Mouse (Mus musculus): ENCODE results near the gene Adamts20. TPM values are rescaled to one million over a fixed set of nuclear protein-coding genes. Genes with fewer than 3 reads are reported as not detected.

Adamts20 gene
- polyA plus RNA-seq, 1 experiment: not detected

DNA sequence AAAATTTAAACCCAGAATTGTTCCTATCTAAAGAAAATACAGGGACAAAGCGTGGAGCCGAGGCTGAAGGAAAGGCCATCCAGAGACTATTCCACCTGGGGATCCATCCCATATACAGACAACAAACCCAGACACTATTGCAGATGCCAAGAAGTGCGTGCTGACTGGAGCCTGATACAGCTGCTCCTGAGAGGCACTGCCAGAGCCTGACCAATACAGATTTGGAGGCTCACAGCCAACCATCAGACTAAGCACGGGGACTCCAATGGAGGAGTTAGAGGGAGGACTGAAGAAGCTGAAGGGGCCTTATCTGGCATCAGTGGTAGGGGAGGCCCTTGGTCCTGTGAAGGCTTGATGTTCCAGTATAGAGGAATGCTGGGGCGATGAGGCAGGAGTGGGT lies 138.6 kb downstream of the Adamts20 start:
- TF ChIP-seq TCF12 (IDR thresholded peaks at IDR 0.05; ENCODE audit: insufficient read depth, poor library complexity, severe bottlenecking) (no peak), MYOD1 (IDR thresholded peaks at IDR 0.05; ENCODE audit: control insufficient read depth in 1 of 3, insufficient read length in 2 of 3, low read depth in 2 of 3) (no peak), MAX (IDR thresholded peaks at IDR 0.05; ENCODE audit: low read depth) (no peak), CEBPB (IDR thresholded peaks at IDR 0.05; ENCODE audit: insufficient read depth, poor library complexity, severe bottlenecking) (no peak), USF1 (IDR thresholded peaks at IDR 0.05; ENCODE audit: low read depth) (no peak), POLR2AphosphoS2 (IDR thresholded peaks at IDR 0.05; ENCODE audit: insufficient read length, low read depth) (no peak), MYOG (IDR thresholded peaks at IDR 0.05; ENCODE audit: control insufficient read depth in 1 of 3, insufficient read depth in 1 of 3, insufficient read length in 2 of 3, low read depth in 2 of 3) (no peak), SRF (IDR thresholded peaks at IDR 0.05; ENCODE audit: control insufficient read depth, insufficient read length, low read depth) (no peak), POLR2A (IDR thresholded peaks at IDR 0.05; ENCODE audit: insufficient read length, low read depth) (no peak)
- Histone ChIP-seq H3K4me3 (no peak overlapping the region), H3ac (ENCODE audit: control insufficient read depth, insufficient read length) (no peak overlapping the region), H3K36me3 (ENCODE audit: control insufficient read depth, insufficient read depth) (no peaks in the 10 kb centered on the region), H3K27me3 (ENCODE audit: control insufficient read depth, insufficient read depth, insufficient read length) (no peaks in the 10 kb centered on the region), H3K79me2 (ENCODE audit: control insufficient read depth, insufficient read depth) (no peaks in the 10 kb centered on the region), H3K4me2 (ENCODE audit: low read depth) (no peak overlapping the region)

DNA sequence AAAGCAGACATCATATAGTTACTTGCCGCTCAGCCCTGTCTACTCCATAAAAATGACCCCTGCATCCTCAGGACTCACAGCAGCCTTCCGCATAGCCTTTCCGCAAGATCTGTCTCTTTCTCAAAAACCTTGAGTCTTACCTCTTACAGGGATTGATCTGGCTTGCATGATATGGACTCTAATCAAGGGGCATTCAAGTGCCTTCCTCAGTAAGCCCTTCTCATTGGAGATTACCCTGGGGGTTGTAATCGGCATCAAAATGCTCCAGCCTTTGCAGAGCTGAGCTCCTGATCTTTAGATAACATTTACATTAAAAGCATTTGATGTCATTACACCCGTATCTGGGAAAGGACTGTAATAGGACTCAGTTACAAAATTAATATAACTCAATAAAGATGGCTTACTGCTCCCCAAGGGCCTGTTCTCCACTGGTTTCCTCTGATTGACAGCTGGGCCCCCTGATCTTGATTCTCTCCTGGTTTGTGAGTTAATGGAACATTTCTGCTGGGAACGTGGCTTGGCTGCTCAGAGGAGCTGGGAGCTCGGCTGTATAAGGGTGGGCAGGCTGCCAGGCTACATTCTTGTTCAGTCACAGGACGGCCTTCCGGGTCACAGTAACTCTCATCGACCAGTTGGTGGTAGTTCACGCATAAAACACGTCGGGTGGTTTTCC lies 139.6 kb downstream of the Adamts20 start:
- Histone ChIP-seq H3K4me3 (no peak overlapping the region), H3K4me2 (ENCODE audit: low read depth) (no peak overlapping the region), H3K36me3 (ENCODE audit: control insufficient read depth, insufficient read depth) (no peaks in the 10 kb centered on the region), H3K27me3 (ENCODE audit: control insufficient read depth, insufficient read depth, insufficient read length) (no peaks in the 10 kb centered on the region), H3K79me2 (ENCODE audit: control insufficient read depth, insufficient read depth) (no peaks in the 10 kb centered on the region), H3ac (ENCODE audit: control insufficient read depth, insufficient read length) (no peak overlapping the region)
- TF ChIP-seq MYOG (IDR thresholded peaks at IDR 0.05; ENCODE audit: control insufficient read depth in 1 of 3, insufficient read depth in 1 of 3, insufficient read length in 2 of 3, low read depth in 2 of 3) (no peak), MYOD1 (IDR thresholded peaks at IDR 0.05; ENCODE audit: control insufficient read depth in 1 of 3, insufficient read length in 2 of 3, low read depth in 2 of 3) (no peak), USF1 (IDR thresholded peaks at IDR 0.05; ENCODE audit: low read depth) (no peak), REST (IDR thresholded peaks at IDR 0.05; ENCODE audit: insufficient read depth, insufficient read length) (no peak), TCF12 (IDR thresholded peaks at IDR 0.05; ENCODE audit: insufficient read depth, poor library complexity, severe bottlenecking) (no peak), TCF3 (IDR thresholded peaks at IDR 0.05; ENCODE audit: insufficient read length, low read depth) (no peak), POLR2A (IDR thresholded peaks at IDR 0.05; ENCODE audit: insufficient read length, low read depth) (no peak), SRF (IDR thresholded peaks at IDR 0.05; ENCODE audit: control insufficient read depth, insufficient read length, low read depth) (no peak), CEBPB (IDR thresholded peaks at IDR 0.05; ENCODE audit: insufficient read depth, poor library complexity, severe bottlenecking) (no peak), MAX (IDR thresholded peaks at IDR 0.05; ENCODE audit: low read depth) (no peak), POLR2AphosphoS2 (IDR thresholded peaks at IDR 0.05; ENCODE audit: insufficient read length, low read depth) (no peak), E2F4 (IDR thresholded peaks at IDR 0.05; ENCODE audit: insufficient read depth) (no peak)

DNA sequence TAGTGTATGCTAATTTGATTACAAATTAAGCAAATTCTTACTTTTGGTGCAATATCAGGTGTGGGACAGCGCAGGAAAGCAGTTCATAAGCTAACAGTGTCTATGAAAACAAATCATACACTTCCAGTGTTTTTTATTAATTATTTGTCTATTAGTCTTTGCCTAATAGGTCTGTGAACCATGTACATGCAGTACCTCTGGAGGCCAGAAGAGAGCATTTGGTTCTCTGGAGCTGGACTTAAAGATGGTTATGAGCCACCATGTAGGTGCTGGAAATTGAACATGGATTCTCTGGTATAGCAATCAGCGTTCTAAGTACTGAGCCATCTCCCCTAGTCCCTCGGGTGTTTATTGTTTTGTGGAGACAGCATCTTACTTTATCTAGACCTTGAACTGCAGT lies 149.0 kb downstream of the Adamts20 start:
- Histone ChIP-seq H3ac (ENCODE audit: control insufficient read depth, insufficient read length) (no peak overlapping the region), H3K4me2 (ENCODE audit: low read depth) (no peak overlapping the region), H3K4me3 (no peak overlapping the region), H3K27me3 (ENCODE audit: control insufficient read depth, insufficient read depth, insufficient read length) (no peaks in the 10 kb centered on the region), H3K36me3 (ENCODE audit: control insufficient read depth, insufficient read depth) (no peaks in the 10 kb centered on the region), H3K79me2 (ENCODE audit: control insufficient read depth, insufficient read depth) (no peaks in the 10 kb centered on the region)
- TF ChIP-seq POLR2A (IDR thresholded peaks at IDR 0.05; ENCODE audit: insufficient read length, low read depth) (no peak), E2F4 (IDR thresholded peaks at IDR 0.05; ENCODE audit: insufficient read depth) (no peak), MYOG (IDR thresholded peaks at IDR 0.05; ENCODE audit: control insufficient read depth in 1 of 3, insufficient read depth in 1 of 3, insufficient read length in 2 of 3, low read depth in 2 of 3) (no peak), TCF12 (IDR thresholded peaks at IDR 0.05; ENCODE audit: insufficient read depth, poor library complexity, severe bottlenecking) (no peak), MAX (IDR thresholded peaks at IDR 0.05; ENCODE audit: low read depth) (no peak), CEBPB (IDR thresholded peaks at IDR 0.05; ENCODE audit: insufficient read depth, poor library complexity, severe bottlenecking) (no peak), MYOD1 (IDR thresholded peaks at IDR 0.05; ENCODE audit: control insufficient read depth in 1 of 3, insufficient read length in 2 of 3, low read depth in 2 of 3) (no peak), TCF3 (IDR thresholded peaks at IDR 0.05; ENCODE audit: insufficient read length, low read depth) (no peak), SRF (IDR thresholded peaks at IDR 0.05; ENCODE audit: control insufficient read depth, insufficient read length, low read depth) (no peak), REST (IDR thresholded peaks at IDR 0.05; ENCODE audit: insufficient read depth, insufficient read length) (no peak), POLR2AphosphoS2 (IDR thresholded peaks at IDR 0.05; ENCODE audit: insufficient read length, low read depth) (no peak), USF1 (IDR thresholded peaks at IDR 0.05; ENCODE audit: low read depth) (no peak)

DNA sequence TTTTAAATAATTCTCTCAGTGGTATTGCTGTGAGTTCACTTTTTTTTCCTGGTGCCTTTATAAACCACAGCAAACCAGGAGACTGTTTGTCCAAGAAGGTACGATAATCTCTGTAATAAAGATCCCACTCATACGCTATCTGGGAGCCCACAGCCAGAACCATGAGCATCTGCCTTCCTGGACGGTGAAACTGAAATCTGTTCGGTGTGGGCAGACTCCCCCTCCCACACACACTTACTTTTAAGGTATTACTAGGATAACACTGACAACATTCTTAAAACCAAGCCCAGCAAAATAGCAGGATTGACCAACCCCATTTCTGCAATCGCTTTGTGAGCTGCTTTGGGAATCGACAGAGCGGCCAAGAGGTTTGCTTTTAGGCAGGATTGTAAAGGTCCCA lies 155.5 kb downstream of the Adamts20 start:
- no peak overlapping the region for H3K4me3 ChIP-seq
- H3K27me3 ChIP-seq (ENCODE audit: control insufficient read depth, insufficient read depth, insufficient read length): no peaks in the 10 kb centered on the region
- H3K4me2 ChIP-seq (ENCODE audit: low read depth): no peak overlapping the region
- no peak for TF ChIP-seq MAX (IDR thresholded peaks at IDR 0.05; ENCODE audit: low read depth)
- no peak for TF ChIP-seq POLR2AphosphoS2 (IDR thresholded peaks at IDR 0.05; ENCODE audit: insufficient read length, low read depth)
- no peak for TF ChIP-seq TCF3 (IDR thresholded peaks at IDR 0.05; ENCODE audit: insufficient read length, low read depth)
- TF ChIP-seq MYOD1 (IDR thresholded peaks at IDR 0.05; ENCODE audit: control insufficient read depth in 1 of 3, insufficient read length in 2 of 3, low read depth in 2 of 3): no peak
- no peak for TF ChIP-seq USF1 (IDR thresholded peaks at IDR 0.05; ENCODE audit: low read depth)
- no peak for TF ChIP-seq TCF12 (IDR thresholded peaks at IDR 0.05; ENCODE audit: insufficient read depth, poor library complexity, severe bottlenecking)
- TF ChIP-seq POLR2A (IDR thresholded peaks at IDR 0.05; ENCODE audit: insufficient read length, low read depth): no peak
- no peak for TF ChIP-seq CEBPB (IDR thresholded peaks at IDR 0.05; ENCODE audit: insufficient read depth, poor library complexity, severe bottlenecking)
- no peak for TF ChIP-seq E2F4 (IDR thresholded peaks at IDR 0.05; ENCODE audit: insufficient read depth)
- no peak for TF ChIP-seq REST (IDR thresholded peaks at IDR 0.05; ENCODE audit: insufficient read depth, insufficient read length)
- TF ChIP-seq MYOG (IDR thresholded peaks at IDR 0.05; ENCODE audit: control insufficient read depth in 1 of 3, insufficient read depth in 1 of 3, insufficient read length in 2 of 3, low read depth in 2 of 3): no peak
- no peak for TF ChIP-seq SRF (IDR thresholded peaks at IDR 0.05; ENCODE audit: control insufficient read depth, insufficient read length, low read depth)
- H3K36me3 ChIP-seq (ENCODE audit: control insufficient read depth, insufficient read depth): no peaks in the 10 kb centered on the region
- H3K79me2 ChIP-seq (ENCODE audit: control insufficient read depth, insufficient read depth): no peaks in the 10 kb centered on the region
- no peak overlapping the region for H3ac ChIP-seq (ENCODE audit: control insufficient read depth, insufficient read length)
